Mouse (Mus musculus) right cerebral cortex, postnatal 4 days (tissue): ENCODE measurements around the gene Mettl26.

Source experiments
- DNase-seq: peaks from one replicate; pipeline ENCODE4 v3.0.0-alpha.2; 2022

The Mettl26 gene

GRCm38 (mm10) chr17:25887467-25887866 lies 12.6 kb downstream of the Mettl26 start:
- DNase-seq, result no peak

- no peak for DNase-seq
Observed at GRCm38 (mm10) chr17:25888837-25889236, 14.0 kb downstream of the Mettl26 start.

GRCm38 (mm10) chr17:25893975-25894617 lies 19.2 kb downstream of the Mettl26 start:
- peak; percentile 65 for DNase-seq

GRCm38 (mm10) chr17:25895415-25895814 lies 20.5 kb downstream of the Mettl26 start:
- no peak for DNase-seq

- no peak for DNase-seq
Observed at GRCm38 (mm10) chr17:25895891-25896290, 21.0 kb downstream of the Mettl26 start.

- DNase-seq, result no peak
Observed at GRCm38 (mm10) chr17:25900193-25900592, 25.3 kb downstream of the Mettl26 start.

- DNase-seq, result no peak
Observed at GRCm38 (mm10) chr17:25903061-25903460, 28.2 kb downstream of the Mettl26 start.

GRCm38 (mm10) chr17:25907640-25908039 lies 32.8 kb downstream of the Mettl26 start:
- DNase-seq, result no peak

- no peak for DNase-seq
Observed at GRCm38 (mm10) chr17:25911816-25912215, 36.9 kb downstream of the Mettl26 start.

GRCm38 (mm10) chr17:25913186-25913876 lies 38.5 kb downstream of the Mettl26 start:
- no peak for DNase-seq

GRCm38 (mm10) chr17:25913877-25914275 lies 39.0 kb downstream of the Mettl26 start:
- no peak for DNase-seq

- DNase-seq, result no peak
Observed at GRCm38 (mm10) chr17:25914295-25914694, 39.4 kb downstream of the Mettl26 start.

GRCm38 (mm10) chr17:25916931-25917647 lies 42.2 kb downstream of the Mettl26 start:
- no peak for DNase-seq

- DNase-seq, result no peak
Observed at GRCm38 (mm10) chr17:25918037-25918750, 43.3 kb downstream of the Mettl26 start.

- DNase-seq, result peak; percentile 54
Observed at GRCm38 (mm10) chr17:25919144-25919785, 44.4 kb downstream of the Mettl26 start, which contains the start of gene Rab40c. Rab40c (minus strand) TSS chr17:25919727.

GRCm38 (mm10) chr17:25919786-25920642 lies 45.1 kb downstream of the Mettl26 start:
- peak; percentile 100 for DNase-seq

GRCm38 (mm10) chr17:25922120-25922519 lies 47.2 kb downstream of the Mettl26 start:
- DNase-seq, result peak; percentile 23

- DNase-seq, result no peak
Observed at GRCm38 (mm10) chr17:25925348-25925747, 50.5 kb downstream of the Mettl26 start.
